Mouse (Mus musculus) lung, adult 18-20 months (tissue): ENCODE data around the gene Bag1.
"Not testable (repeated sequence)": the region's sequence is repeated elsewhere in the genome, so short reads cannot be mapped to it uniquely, and the experiment has no call there.

Source experiments
- DNase-seq, 2 experiments: peaks; one replicate each; pipeline ENCODE4 v3.0.0; 2022; ENCODE audit warnings: mixed read lengths in 2 of 2

Bag1 gene

DNA sequence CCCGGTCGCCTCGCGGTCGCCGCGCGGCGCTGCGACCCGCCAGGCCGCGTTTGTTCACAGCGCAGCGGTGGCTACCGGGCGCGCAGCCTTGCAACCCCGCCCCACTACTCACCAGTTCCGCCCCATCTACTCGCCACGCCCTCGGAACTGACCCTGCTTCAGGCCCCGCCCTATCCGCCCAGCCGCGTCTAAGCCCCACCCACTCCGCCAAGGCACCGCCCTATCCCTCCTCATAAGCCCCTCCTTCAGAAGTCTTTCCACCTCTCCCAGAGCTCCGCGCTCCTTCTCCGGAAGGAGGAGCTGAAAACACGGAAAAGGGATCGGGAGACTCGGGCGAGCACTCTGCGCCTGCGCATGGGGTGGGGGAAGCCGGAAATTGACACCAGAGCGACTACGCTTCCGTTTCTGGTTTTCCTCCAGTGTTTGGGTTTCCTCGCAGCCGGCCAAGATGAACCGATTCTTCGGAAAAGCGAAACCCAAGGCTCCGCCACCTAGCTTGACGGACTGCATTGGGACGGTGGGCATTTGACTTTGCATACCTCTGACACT is at the start of gene Bag1, which contains the start of gene Chmp5:
Gene Bag1 (minus strand): TSS at position 135 of the 549 bp plus-strand sequence.
Gene Chmp5 (plus strand): TSS at position 248 of the 549 bp plus-strand sequence.
- DNase-seq: peak; percentile 99

DNA sequence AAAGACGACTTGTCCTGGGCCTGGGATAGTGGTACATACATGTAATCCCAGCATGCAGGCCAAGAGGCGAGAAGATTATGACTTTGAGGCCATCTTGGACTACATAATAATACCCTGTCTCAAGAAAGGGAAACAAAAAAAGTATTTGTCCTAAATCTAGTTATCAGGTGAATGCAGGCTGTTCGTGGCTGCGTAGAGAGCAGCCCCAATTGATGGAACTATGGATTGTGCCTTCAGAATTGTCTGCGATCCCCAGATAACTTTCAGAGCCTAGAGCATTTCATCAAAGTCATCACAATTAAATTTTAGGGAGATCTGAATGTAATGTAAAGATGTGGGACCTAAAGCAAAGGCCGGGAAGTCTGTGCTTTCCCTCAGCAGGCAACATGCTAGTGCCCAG is 48.2 kb upstream of the Bag1 start:
- DNase-seq: no peak

DNA sequence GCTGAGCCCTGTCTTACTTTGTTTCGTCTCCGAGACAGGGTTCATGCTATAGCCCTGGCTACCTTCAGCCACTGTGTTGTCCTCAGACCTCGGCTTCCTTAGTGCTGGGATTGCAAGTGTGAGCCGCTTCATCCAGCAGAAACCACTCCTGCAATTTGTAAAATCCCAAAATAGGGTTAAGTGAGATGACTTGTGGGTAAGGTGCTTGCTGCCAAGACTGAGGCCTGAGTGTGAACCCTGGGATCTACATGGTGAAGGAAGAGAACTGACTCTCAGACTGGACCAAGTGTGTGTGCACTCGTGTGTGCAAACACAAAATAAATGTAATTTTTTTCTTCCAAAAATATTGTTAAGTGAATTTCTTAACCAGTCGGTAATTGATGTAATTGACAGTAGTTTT is 41.5 kb upstream of the Bag1 start:
- DNase-seq: no peak

DNA sequence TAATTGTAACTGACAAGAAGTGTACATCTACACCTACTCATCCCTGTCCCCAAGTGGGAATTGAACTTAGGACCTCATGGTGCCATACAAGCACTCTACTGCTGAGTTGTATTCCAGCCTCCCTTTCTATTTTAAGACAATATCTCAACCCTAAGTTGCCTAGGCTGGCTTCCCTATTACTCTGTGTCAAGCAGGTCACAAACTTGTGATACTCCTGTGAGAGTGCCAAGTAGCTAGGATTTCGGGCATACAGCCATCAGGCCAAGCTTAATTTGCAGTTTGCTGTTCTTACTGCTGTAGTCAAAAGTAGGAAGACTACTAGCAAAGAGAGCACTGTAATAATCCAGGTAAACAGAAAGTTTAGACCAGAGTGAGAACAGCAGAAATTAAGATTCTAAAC is 35.6 kb upstream of the Bag1 start:
- no peak for DNase-seq

DNA sequence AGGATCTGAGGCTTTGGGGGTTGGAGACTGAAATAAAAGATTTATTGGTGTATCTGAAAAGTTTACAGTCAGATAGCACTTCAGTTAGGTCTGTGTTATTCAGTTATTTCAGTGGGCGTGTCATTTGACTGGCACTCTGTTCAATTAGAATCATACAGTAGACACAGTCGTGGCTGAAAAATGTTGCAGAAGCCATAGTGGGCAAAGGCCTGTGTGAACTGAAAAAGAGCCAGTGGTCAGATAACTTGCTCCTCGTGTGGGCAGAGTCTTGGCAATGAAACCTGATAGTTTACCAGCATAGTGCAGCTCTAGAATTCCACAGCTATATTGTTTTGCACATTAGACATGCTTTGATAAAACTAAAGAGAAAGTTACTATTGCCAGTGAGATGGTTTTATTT is 34.4 kb upstream of the Bag1 start:
- DNase-seq: no peak

DNA sequence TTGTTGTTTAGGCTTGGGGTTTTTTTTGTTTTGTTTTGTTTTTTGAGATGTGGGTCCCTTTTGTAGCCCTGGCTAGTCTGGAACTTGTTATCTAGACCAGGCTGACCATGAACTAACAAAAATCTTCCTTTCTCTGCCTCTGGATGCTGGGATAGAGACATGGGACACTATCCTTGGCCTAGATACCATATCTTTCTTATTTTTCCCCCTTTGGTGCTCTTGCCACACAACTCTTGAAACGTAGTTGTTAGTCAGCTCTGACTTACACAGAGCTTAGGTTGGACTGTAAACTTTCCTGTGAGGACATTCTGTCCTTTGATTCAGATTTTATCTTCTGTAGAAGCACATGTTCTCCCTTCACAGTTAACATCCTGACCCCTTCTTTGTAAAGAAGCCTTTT is 31.3 kb upstream of the Bag1 start:
- no peak for DNase-seq

DNA sequence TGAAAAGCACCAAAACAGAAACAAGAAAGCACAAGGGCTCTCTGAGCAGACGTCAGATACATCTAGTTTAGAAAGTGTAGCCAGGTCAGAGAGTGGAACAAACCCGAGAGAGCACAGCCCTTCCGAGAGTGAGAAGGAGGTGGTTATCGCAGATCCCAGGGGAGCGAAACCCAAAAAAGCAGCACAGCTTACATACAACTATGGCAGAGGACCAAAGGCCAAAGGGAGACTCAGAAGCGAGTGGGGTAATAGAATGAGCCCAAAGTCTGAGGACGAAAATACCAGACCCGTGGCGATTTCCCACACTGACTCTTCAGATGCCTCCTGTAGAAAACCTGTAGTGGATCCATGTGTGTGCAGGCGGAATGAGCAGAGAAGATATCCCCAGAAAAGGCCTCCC is 28.6 kb upstream of the Bag1 start:
- DNase-seq: no peak

DNA sequence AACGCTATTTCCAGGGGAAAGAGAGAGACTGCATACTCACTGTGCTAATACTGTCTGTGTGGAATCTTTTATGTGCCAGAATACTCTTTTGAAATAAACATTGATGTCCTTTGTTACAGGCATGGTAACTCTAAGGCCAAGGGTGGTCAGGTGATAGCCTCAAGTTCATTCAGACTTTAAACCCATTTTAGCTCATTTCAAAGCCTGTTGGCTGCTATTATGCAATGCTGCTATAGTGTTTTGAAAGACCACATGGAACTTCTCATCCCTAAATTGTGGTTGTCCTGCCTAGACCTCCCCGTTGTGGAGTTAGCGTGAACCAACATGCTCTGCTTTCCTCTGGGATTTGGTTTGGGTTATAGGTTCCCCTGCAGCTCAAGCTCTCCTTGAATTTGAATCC is 27.6 kb upstream of the Bag1 start:
- no peak for DNase-seq

DNA sequence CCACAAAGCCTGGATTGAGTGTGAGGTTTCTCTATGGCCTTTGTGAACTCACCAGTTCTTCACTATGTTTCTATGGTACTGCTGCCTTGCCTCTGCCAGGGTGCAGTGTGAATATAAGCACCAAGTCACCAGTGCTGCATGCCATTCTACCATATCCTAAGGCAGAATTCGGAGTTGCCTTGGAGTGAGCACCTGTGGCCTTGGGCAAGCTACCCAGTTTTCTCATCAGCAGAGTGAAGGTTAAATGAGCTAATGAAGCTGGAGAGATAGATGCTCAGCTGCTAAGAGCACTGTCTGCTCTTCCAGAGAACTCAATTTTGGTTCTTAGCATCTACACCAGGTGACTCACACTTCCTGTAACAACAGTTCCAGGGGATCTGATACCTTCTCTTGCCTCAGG is 25.9 kb upstream of the Bag1 start:
- no peak for DNase-seq

DNA sequence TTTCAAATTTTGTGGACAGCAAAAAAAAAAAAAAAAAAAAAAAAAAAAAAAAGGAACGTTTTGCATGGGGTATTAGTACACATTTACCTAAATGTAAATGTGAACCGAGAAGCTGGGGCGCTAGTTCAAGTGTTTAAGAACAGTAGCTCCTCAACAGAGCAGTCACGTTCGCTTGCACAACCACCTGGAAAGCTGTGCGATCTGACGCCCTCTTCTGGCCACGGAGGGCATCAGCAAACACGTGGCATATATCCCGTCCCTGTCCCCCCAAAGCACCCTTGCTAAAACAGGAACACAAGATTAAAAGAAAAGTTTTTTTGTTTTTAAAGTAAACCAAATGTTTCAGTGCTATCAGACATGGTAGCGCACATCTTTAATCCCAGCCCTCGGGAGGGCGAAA is 23.6 kb upstream of the Bag1 start:
- DNase-seq: peak in 1 of 2 experiments; percentile 21

DNA sequence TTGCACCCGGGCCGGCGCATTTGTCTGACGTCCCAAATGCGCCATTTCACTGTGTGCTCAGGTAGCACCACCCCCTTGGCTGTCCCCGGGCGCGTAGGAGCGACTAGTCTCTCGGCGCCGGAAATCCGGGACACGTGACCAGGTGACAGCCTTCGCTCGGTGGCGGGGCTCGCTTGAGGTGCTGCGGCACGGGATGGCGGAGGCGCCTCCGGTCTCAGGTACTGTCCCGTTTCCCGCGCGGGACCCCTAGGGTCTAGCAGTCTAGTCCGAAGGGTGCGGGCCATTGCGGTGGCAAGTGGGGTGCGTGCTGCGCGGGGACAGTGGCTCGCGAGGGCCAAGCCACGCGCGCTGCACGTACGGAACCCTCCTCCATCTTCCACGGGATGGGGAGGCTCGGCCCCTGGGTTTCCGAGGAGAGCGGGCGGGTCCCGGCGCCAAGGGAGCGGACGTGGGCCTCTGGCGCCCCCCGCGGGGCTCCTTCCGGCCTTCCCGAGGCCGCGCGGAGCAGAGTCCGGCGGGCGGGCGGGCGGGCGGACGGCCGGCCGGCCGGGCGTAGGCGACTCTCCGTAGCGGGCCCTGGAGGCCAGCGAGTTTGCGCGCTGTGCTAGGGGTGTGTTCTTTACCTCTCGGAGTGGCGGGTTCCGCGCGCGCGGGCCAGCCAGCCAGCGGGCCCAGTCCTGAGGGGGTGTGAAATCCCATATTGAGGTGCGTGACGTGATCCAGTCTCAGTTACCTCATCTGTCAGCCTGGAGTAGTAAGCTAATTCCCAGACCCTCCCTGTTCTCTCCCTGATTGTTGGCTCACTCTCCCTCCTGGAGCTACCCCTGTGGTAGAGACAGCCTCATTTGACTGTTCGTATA is 23.0 kb upstream of the Bag1 start, which contains the start of gene Nfx1:
Gene Nfx1 (plus strand): TSS at position 65 of the 860 bp plus-strand sequence.
- peak; percentile 95 to 96 for DNase-seq

DNA sequence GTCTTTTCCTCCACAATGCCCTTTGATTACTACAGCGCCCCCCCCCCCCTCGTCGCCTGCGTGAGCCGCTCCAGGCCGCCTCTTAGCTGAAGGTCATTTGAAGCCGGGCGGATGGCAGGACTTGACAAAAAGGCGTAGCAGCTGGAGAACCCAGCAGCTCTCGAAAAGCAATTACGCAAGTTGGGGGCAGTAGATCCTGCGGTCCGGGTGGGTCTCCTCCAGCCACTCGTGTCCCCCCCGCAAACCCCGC is 22.4 kb upstream of the Bag1 start:
- no peak for DNase-seq

DNA sequence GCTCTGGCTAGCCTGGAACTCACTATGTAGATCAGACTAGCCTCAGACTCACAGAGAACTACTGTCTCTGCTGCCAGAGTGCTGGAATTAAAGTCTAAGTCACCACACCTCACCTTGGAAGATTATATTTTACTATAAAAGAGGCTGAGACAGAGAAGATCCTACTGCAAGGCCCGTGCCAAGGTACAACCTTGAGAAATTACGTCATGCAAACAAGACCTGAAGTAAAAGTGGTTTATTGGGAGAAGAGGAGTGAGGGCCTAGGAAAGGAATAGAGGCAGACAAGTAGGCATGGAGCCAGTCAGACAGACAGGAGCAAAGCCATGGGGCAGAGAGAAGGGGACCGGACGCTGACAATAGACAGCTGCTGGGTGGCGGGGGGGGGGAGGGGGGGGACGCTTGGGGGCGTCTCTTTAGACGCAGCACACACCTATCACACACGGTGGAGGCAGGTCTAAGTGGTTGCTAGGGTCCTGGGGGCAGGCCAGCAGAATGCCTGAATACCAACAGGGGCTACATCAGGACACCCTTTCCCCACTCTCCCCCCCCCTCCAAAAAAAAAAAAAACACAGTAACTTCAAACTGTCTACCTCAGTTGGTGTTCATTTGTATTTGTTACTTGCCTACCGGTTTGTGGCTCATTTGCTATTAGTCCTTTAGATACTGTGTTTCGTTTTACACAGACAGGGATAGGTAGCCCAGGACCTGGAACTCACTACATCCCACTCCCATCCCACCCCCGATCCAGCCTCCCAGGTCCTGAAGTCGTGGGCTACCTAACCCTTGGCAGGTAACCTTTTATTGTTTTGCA is 21.9 kb upstream of the Bag1 start:
- no peak for DNase-seq

DNA sequence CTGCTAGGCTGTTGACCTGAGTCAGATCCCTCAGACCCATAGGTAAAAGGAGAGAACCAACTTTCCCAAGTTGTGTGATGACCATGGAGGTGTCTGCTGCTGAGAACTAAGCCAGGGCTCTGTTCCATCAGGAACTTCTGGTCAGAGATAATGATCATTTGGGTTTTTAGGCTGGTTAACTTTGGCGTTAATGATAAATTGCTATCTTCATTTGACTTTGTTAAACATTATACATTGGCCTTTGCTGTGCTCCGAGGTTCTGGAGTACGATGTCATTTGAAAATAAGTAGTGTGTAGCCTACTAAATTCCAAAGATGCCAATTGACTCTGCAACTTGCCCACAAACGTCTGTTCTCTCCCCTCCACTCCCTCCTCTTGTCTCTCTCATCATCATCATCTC is 21.1 kb upstream of the Bag1 start:
- no peak for DNase-seq

DNA sequence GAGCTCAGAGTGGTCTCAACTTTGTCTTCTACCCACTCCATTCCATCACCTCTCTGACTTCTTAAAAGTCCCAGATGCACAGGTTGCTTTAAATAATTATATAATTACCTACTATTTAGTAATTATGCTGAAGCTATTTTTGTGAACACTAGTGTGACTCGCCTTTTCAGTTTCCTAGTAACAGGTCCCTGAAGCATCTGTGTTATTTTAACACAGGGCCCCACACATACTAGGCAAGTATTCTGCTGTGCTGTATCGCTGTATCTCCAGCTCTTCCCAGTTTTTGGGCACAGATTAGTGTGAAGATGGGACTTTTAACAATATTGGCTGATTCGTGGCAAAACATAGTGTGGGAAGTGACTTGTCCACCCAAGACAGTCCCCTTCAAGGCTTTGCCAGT is 15.4 kb upstream of the Bag1 start:
- DNase-seq: no peak

DNA sequence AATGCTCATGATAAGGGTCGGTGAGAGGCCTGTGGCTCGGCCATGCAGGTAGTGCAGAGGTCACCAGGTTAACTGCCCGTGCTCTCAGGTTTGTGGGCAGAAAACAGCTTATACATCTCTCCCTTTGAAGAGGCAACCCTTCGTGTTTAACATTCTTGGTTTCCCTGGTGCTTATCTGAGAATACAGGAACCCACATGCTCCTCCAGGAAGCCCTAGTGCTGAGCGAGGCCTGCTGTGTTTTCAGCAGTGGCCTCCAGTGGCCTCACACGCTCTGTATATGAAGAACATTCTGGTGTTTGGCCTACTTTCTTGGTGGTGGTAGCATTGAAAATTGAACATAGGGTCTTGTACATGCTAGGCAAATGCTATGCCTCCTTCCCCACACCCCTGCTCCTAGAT is 7.8 kb upstream of the Bag1 start:
- DNase-seq: no peak

DNA sequence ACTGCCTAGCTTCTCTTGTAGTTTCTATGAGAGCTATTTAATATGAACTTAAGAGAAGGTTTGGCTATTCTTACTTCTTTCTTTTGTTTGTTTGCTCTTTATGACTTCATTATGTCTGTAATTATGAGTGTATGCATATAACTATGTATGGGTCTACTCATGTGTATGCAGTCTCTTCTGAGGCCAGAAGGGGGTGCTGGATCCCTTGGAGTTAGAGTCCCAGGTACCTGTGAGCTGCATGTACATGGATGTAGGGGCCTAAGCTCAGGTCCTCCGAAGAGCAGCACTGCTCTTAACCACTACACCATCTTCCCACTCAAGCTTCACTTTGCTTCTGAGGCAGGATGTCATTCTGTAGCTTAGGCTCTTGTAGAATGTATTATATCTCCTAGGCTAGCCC is 5.4 kb upstream of the Bag1 start:
- no peak for DNase-seq

DNA sequence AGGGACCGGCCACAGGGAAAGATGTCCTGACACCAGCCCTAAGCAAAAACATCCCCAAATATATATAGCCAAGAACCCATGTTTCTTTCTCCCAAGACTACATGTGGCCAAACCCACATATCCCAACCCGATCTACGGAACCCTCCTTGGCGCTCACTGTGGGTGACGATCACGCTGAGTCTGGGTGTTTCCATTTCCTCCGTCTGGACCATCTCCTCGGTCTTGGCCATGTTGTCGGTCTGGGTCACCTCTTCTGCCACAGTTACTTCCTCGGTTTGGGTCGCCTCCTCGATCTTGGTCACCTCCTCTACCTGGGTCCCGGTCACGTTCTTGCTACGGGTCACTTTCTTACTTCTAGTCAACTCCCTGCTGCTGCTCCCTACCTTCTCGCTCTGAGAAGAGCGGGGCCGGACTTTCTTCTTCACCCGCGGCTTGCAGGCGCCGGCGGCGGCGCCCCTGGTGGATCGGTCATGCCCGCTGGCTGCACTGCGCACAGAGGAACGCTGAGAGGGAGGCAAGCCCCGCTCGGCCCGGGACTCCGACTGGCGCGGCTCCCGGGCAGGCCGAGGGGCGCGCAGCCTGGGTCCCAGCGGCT is 432 bp downstream of the Bag1 start:
- DNase-seq: no peak

DNA sequence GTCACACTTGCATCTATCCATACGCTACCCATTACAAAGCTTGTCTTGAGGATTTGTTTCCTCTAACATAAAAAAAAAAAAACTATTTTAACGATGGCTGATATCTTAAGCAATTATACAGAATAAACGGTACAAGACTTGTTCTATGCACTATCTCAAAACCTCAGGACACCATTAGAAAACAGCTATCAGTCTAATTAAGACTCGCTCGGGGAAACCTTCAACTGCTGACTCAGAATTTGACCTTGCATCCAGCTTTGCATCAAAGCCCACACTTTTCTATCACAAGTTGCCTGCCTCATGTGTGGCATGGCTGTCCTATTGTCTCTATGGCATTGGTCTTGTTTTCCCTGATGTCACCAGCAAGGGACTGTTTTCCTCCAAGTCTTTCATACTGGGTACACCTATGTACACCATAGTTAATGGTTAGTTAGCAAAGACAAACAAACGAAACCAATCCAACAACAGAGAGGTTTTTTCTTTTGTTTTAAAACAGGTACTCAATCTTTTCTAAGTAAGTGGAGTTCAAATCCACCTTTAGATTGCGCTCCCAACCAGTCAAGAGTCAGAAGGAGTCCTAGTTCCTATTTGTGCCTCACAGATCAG is 1.5 kb downstream of the Bag1 start:
- no peak for DNase-seq

DNA sequence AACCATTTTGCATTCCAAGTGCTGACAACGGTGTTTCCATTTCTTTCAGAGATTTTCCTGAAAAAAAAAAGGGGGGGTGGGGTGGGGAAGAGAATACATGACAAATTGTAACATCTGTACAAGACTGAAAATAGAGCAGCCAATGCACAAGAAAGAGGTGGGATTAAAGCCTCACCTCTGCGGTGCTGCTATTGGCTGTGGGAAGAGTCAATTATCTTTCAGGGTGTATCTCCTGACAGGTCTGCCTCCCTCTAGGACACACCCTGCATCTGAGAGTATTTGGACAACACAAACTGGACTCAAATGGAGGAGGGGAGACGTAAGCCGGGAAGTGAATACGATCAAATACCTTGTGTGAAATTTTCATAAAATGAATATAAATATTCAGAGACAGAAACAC is 4.4 kb downstream of the Bag1 start:
- DNase-seq: no peak

DNA sequence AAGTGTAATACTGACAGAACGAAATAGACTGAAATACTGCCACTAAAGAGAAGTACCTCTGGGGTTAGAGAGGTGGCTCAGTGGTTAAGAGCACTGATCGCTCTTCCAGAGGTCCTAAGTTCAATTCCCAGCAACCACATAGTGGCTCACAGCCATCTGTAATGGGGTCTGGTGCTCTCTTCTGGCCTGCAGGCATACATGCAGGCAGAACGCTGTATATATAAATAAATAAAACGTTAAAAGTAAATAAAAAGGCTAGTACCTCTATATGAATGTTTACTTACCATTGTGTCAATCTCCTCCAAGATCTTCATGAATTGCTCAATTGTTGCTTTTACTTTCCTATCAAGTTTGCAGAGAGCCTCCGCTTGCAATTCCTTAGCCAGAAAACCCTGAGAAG is 9.3 kb downstream of the Bag1 start:
- DNase-seq: no peak

DNA sequence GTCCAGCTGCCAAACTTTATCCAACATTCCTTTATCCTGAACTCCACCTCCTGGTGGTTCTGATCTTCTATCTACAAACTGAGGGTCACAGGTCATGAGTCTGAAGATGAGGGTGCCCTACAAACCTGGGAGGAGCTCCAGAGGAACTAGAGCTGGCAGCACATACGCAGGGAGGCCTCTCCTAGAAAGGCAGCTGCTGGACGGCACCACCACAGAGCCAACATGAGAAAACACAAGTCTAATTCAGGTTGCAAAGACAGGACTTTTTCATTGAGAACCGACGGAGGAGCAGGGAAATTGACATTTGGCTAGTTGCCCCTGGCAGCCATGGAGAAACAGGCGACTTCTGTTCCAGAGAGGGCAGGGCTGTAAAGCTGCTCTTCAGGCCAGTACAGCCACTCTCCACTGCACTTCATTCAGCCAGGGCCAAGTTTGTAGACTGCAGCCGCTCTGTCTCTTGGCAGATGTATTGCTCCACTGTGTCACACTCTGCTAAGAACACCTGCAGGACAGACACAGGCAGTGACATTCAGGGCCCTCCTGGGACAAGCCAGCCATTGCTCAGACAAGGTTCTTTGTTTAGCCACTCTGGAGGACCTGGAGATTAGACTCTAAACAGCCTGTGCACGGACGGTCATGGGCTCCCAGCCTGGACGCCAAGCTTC is 11.8 kb downstream of the Bag1 start:
- peak; percentile 51 to 54 for DNase-seq

DNA sequence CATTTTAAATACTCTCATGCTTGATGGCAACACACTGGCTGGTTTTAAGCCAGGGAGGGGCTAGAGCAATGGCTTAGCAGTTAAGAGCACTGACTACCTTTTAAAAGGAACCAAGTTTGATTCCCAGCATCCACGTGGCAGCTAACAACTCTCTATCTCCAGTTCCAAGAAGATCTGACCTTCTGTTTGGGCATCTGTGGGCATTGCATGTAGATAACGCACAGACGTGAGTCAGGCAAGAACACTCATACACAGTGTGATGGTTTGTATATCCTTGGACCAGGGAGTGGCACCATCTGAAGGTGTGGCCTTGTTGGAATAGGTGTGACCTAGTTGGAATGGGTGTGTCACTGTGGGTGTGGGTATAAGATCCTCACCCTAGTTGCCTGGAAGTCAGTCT is 13.7 kb downstream of the Bag1 start:
- DNase-seq: not testable (repeated sequence)
